ENCODE assay signal across 28 mouse cellular contexts in the genomic region with DNA sequence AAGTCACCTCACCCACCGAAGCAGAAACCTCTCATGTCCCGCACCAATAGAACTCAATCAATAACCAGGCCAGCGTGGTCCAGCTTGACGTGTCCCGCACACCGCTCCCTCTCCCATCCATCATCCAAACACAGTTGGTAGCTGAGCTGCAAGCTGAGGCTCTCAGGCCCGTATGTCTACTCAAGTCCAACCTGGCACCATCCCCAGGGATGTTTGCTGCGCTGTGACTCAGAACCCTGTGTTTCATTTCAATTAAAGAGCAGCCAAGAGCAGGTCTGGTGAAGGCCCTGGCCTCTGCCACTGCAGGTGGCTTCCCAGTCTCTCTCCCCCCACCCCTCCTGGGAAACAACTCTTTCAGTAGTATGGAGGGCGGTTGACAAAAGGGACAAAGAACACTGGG.
DNase-seq lines count a peak whose midpoint lies in the region; ATAC-seq and TF ChIP-seq lines count a peak whose summit lies in the region.
"Had no signal": no experiment of that assay in that cellular context is flagged by ENCODE, and none has a peak within 500 bp of the region (broad histone marks: within the 10 kb centered on the region; RNA-seq: fewer than 3 reads in every experiment).

No protein-coding gene starts in this region.

- no peaks in the 10 kb centered on the region for H3K36me3 ChIP-seq in hindbrain, embryonic 12.5 days
- no peaks in the 10 kb centered on the region for H3K36me3 ChIP-seq in hindbrain, embryonic 13.5 days
- H3K36me3 ChIP-seq in liver, embryonic 11.5 days (ENCODE audit: control insufficient read depth, insufficient read depth, low read length) = no peaks in the 10 kb centered on the region
- H3K36me3 ChIP-seq: embryonic facial prominence, embryonic 12.5 days; liver, embryonic 15.5 days; lung, embryonic 15.5 days; neural tube, embryonic 13.5 days had no signal

- no peaks in the 10 kb centered on the region for H3K9me3 ChIP-seq in hindbrain, embryonic 12.5 days (replicated peaks)
- no peaks in the 10 kb centered on the region for H3K9me3 ChIP-seq in hindbrain, embryonic 13.5 days
- no peaks in the 10 kb centered on the region for H3K9me3 ChIP-seq in liver, embryonic 11.5 days (ENCODE audit: control insufficient read depth, low read length)
- H3K9me3 ChIP-seq: embryonic facial prominence, embryonic 12.5 days; liver, embryonic 15.5 days; lung, embryonic 15.5 days; neural tube, embryonic 13.5 days had no signal

- no peak overlapping the region for H3K9ac ChIP-seq in hindbrain, embryonic 12.5 days
- H3K9ac ChIP-seq in hindbrain, embryonic 13.5 days = no peak overlapping the region
- no peak overlapping the region for H3K9ac ChIP-seq in liver, embryonic 11.5 days (ENCODE audit: low read depth, low read length)
- H3K9ac ChIP-seq: embryonic facial prominence, embryonic 12.5 days; liver, embryonic 15.5 days; lung, embryonic 15.5 days; neural tube, embryonic 13.5 days had no signal

- H3K27me3 ChIP-seq in hindbrain, embryonic 12.5 days = peaks cover 13% of the 10 kb centered on the region; the same call in 1 of the 2 replicates
- peaks cover 46% of the 10 kb centered on the region for H3K27me3 ChIP-seq in hindbrain, embryonic 13.5 days
- H3K27me3 ChIP-seq in liver, embryonic 11.5 days (replicated peaks; ENCODE audit: control insufficient read depth, insufficient read depth, low read length) = no peaks in the 10 kb centered on the region
- H3K27me3 ChIP-seq: embryonic facial prominence, embryonic 12.5 days; liver, embryonic 15.5 days; lung, embryonic 15.5 days; Patski had no signal

- ATAC-seq in hindbrain, embryonic 12.5 days (ENCODE audit: low FRiP score) = 0 out of 2 replicates have a peak, but pooled peaks have one; percentile 17
- ATAC-seq in hindbrain, embryonic 13.5 days (ENCODE audit: low FRiP score) = no peak
- ATAC-seq in liver, embryonic 11.5 days (replicated peaks; ENCODE audit: low FRiP score) = no peak
- ATAC-seq: forebrain, embryonic 14.5 days; inflammation-experienced regulatory T-cells, adult 6 months; Patski had no signal

- no peak overlapping the region for H3K4me2 ChIP-seq in hindbrain, embryonic 12.5 days (replicated peaks)
- H3K4me2 ChIP-seq in hindbrain, embryonic 13.5 days = no peak overlapping the region
- no peak overlapping the region for H3K4me2 ChIP-seq in liver, embryonic 11.5 days
- H3K4me2 ChIP-seq: embryonic facial prominence, embryonic 12.5 days; heart, embryonic 11.5 days; liver, embryonic 15.5 days; lung, embryonic 15.5 days; midbrain, embryonic 11.5 days; neural tube, embryonic 13.5 days had no signal

- intact Hi-C loops in gastrocnemius, adult 2 months (cut with DNase I) = no loop called here

- TF ChIP-seq CTCF in gastrocnemius, adult 2 months (IDR thresholded peaks at IDR 0.05) = no peak

- H3K27ac ChIP-seq in hindbrain, embryonic 12.5 days = no peak overlapping the region
- H3K27ac ChIP-seq in hindbrain, embryonic 13.5 days = no peak overlapping the region
- H3K27ac ChIP-seq in gastrocnemius, adult 2 months = no peak overlapping the region
- H3K27ac ChIP-seq in liver, embryonic 11.5 days (ENCODE audit: low read depth, low read length) = no peak overlapping the region
- H3K27ac ChIP-seq: embryonic facial prominence, embryonic 12.5 days; liver, embryonic 15.5 days; lung, embryonic 15.5 days; neural tube, embryonic 13.5 days had no signal

- peak; percentile 60 to 61 for DNase-seq in cerebellum, adult 18-20 months
- no peak for DNase-seq in cerebellum, postnatal 4 days (ENCODE audit: low spot score in 2 of 2)
- DNase-seq in MN1 (ENCODE audit: low spot score) = peak; percentile 36
- peak; percentile 56 to 70 for DNase-seq in cerebellum, postnatal 25 days
- no peak for DNase-seq in gastrocnemius, adult 2 months
- DNase-seq in liver, embryonic 11.5 days (ENCODE audit: low spot score) = no peak
- DNase-seq: adrenal gland, postnatal 14 days; B cell, adult 2 months; gastrocnemius, postnatal 25 days; heart, adult 18-20 months; heart, postnatal 4 days; kidney, adult 11 months; kidney, postnatal 14 days; layer of hippocampus, adult 9-11 months; liver; thymus, adult 2 months; thymus, postnatal 4 days had no signal

- 46% methylated on average over 9 of the region's 9 CpGs for whole genome bisulfite sequencing in hindbrain, embryonic 12.5 days
- 61% methylated on average over 9 of the region's 9 CpGs for WGBS in hindbrain, embryonic 13.5 days
- WGBS in liver, embryonic 11.5 days = 82% methylated on average over 9 of the region's 9 CpGs

- peaks cover 18% of the 10 kb centered on the region for H3K4me1 ChIP-seq in hindbrain, embryonic 12.5 days
- H3K4me1 ChIP-seq in hindbrain, embryonic 13.5 days (replicated peaks) = peaks cover 24% of the 10 kb centered on the region
- no peaks in the 10 kb centered on the region for H3K4me1 ChIP-seq in liver, embryonic 11.5 days (replicated peaks; ENCODE audit: control insufficient read depth, insufficient read depth, low read length)
- H3K4me1 ChIP-seq: liver, embryonic 15.5 days had no signal

- no peak overlapping the region for H3K4me3 ChIP-seq in hindbrain, embryonic 12.5 days
- no peak overlapping the region for H3K4me3 ChIP-seq in hindbrain, embryonic 13.5 days
- H3K4me3 ChIP-seq in gastrocnemius, adult 2 months = no peak overlapping the region
- no peak overlapping the region for H3K4me3 ChIP-seq in liver, embryonic 11.5 days (ENCODE audit: low read depth, low read length)
- H3K4me3 ChIP-seq: embryonic facial prominence, embryonic 12.5 days; liver, embryonic 15.5 days; lung, embryonic 15.5 days; neural tube, embryonic 13.5 days had no signal

Comparison
In these comparisons a context has a peak if more than half of its experiments do, and no peak if none do; other contexts are left out.
1. DNase-seq: peak in cerebellum, adult 18-20 months (2 of 2), MN1 (single experiment) and cerebellum, postnatal 25 days (2 of 2); none in cerebellum, postnatal 4 days (0 of 2), gastrocnemius, adult 2 months (single experiment) and liver, embryonic 11.5 days (single experiment).